Mouse (Mus musculus) layer of hippocampus, adult 9-10 months (tissue): Measurements from ENCODE around the gene Ciapin1.

Experiments
- DNase-seq: peaks from one replicate; pipeline ENCODE4 v3.0.0; 2022; ENCODE audit warnings: low spot score

The Ciapin1 gene

GRCm38 (mm10) chr8:94805811-94806210 lies 32.3 kb downstream of the Ciapin1 start:
- DNase-seq: no peak

DNA sequence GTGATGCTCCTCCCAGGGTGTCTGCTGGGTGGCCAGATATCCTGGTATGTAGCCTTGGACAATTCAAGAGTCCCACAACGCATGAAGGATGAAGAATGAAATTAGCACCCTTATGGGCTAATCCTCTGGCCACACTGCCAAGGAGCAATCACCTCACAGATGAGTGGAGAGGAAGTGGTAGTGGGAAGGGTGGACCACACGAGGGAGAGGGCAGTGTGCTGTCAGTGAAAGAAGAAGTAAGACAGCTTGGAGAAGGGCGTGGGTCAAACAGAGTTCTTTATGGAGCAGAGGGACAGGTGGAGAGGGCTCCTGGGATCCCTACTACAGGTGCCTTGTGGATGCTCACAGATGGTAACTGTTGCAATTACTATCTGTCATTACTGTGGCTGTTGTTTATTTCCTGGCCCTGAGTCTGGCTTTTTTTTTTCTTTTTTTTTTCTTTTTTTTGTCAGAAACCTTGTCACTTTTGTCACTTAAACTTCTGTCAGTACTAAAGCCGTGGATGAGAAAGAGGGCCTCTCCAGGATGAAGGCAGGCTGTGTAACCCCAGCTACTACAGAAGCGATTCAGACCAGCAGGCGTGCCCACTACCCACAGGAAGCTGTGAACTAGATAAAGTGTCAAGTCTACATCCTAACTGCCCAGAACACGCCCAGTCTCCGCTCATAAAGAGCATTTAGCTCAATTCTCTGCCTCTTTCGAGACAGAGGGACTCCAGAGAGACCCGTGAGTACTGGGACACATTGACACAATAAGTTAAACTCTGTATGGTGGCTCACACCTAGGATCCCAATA lies 33.4 kb downstream of the Ciapin1 start:
- DNase-seq: no peak

DNA sequence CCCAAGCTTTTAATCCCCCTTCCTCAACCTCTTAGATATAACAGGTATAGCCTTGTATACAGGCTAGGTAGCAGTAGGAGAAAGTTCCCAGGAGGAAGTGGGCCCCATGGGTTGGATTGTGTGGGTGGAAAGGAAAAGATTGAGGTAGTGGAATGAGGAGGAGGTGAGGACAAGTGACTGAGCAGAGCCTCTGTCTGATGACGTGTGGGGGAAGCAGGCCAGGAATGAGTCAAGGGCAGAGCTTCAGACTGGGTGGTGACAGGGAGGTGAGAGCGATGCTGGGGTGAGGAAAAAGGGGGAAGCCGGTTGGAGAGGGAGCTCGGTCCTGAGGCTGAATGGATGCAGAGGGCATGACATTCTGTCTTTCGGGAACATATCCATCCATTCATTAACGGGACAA lies 34.6 kb downstream of the Ciapin1 start:
- DNase-seq: no peak

DNA sequence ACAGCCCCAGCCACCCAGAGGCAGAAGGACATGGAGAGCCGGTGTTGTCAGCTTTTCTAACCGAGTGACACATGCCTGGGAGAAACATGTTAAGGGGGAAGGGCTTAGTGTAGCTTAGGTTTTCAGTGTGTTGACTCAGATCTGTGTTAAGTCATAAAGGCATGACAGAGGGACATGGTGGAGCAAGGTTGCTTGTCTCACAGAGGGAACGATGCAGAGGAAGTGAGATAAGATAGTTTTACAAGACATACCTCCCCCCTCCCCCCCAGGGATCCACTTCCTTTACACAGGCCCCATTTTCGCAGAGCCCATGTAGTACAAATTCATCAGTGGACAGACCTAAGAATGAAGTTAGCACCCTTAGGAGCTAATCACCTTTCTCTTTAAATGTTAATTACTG lies 35.8 kb downstream of the Ciapin1 start:
- no peak for DNase-seq

- no peak for DNase-seq
Observed at GRCm38 (mm10) chr8:94801293-94802095, 36.7 kb downstream of the Ciapin1 start.

DNA sequence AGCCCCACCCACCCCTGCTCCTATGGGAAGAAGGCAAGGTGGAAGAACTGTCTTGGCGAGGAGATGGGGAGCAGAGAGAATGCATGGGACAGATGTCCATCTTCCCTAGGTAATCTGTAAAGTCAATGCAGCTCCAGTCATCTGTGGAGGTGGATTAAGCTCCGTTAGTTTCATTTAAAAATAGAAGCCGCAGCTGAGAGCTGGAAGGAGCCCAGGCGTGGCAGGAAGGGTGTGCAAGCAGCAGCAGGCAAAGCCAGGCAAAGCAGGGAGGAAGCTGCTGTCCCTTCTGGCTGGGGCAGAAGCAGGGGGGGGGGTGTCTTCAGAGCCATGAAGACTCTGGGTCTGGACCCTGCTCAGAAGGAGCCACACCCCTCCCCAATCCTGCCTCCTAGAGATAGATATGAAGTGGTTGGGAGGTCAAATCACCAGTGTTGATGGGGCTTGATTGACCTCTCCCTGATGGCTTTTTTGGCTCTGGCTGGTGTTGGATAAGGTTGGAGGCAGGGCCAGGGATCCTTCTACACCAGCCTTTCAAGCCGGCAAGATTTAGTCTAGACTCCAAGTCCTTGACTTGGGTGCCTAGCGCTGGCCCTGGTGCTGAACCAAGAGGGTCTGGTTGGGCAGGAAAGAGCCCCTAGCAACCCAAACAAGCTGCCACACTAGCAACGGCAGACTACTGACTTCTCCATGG lies 37.7 kb downstream of the Ciapin1 start:
- no peak for DNase-seq

DNA sequence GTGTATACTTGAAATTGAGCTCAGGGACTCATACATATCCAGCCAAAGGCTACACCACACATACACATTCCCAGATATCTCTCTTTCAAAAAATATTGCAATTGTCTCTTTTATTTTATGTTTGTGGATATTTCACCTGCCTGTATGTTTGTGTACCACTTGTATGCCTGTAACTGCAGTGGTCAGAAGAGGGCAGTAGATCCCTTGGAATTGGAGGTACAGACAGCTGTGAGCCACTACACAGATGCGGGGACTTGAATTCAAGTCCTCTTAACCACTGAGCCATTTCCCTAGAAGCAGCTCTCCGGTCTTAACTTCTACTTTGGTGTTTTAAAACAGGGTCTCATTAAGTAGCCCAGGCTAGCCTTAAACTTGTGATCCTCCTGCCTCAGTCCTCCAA lies 43.4 kb downstream of the Ciapin1 start:
- DNase-seq: no peak

DNA sequence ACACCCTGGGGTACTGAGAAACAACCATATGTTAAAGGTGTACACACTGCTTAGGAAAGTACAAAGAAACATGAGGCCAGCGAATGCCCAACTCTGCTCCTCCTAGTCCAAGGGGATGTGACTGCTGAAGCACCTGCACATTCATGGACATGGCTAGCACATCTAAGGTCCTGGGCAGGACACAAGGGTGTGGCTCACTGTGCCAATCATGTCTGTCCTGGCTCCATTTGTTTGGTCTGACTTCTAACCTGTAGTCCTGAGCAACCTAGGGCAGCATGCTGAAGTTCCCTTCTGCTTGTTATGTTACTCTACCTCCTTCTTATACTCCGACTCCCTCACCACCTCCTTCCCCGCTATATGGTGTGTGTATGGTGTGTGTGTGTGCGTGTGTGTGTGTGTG lies 43.8 kb downstream of the Ciapin1 start:
- no peak for DNase-seq

- no peak for DNase-seq
Observed at GRCm38 (mm10) chr8:94789256-94789955, 48.8 kb downstream of the Ciapin1 start.

- no peak for DNase-seq
Observed at GRCm38 (mm10) chr8:94787524-94788501, 50.3 kb downstream of the Ciapin1 start.

GRCm38 (mm10) chr8:94785995-94786595 lies 52.1 kb downstream of the Ciapin1 start:
- no peak for DNase-seq

- no peak for DNase-seq
Observed at GRCm38 (mm10) chr8:94785247-94785985, 52.7 kb downstream of the Ciapin1 start.

- no peak for DNase-seq
Observed at GRCm38 (mm10) chr8:94783890-94784289, 54.3 kb downstream of the Ciapin1 start.

DNA sequence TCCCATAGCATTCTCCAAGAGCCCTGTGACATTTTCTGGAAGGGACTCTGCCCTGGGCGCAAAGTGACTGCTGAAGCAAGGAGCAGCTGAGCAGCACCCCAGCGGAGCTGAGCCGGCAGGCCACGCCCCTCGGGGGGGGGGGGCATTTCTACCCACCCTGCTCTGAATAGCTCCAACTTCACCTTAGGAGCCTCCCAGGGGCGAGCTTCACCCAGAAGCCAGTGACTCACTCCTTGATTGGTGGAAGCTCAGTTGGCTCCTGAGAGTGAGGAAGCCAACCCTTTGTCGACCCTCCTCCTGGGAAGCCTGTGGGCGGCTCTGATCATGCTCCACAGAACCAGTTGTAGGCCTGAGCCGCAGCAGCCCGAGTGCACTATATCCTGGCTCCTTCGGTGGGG lies 56.3 kb downstream of the Ciapin1 start:
- DNase-seq: no peak

GRCm38 (mm10) chr8:94781155-94781837 lies 56.9 kb downstream of the Ciapin1 start:
- DNase-seq: no peak

GRCm38 (mm10) chr8:94780491-94781154 lies 57.5 kb downstream of the Ciapin1 start:
- no peak for DNase-seq

- no peak for DNase-seq
Observed at GRCm38 (mm10) chr8:94779534-94780294, 58.4 kb downstream of the Ciapin1 start.
